Mouse (Mus musculus) olfactory bulb, adult 2 months (tissue): ENCODE measurements at regions not wholly inside any gene's neighbourhood (a gene's known extent, or its start where the extent isn't known, plus 50 kb on each side); places are given as distances from the start of the nearest gene placed in this dataset.

Source experiments
- H3K27ac ChIP-seq: fragments of 200-500 bp; 2 replicates; pipeline ENCODE4 v1.5.1; 2012; ENCODE audit warnings: low read depth, low read length; ENCODE audit not compliant: insufficient read depth
- H3K4me1 ChIP-seq: fragments of 200-500 bp; 2 replicates; pipeline ENCODE4 v1.6.1; 2012; ENCODE audit warnings: low read length; ENCODE audit not compliant: control insufficient read depth, insufficient read depth
- H3K4me3 ChIP-seq: fragments of 200-500 bp; 2 replicates; pipeline ENCODE4 v1.5.1; 2012; ENCODE audit warnings: mild to moderate bottlenecking, low read depth, low read length, moderate library complexity; ENCODE audit not compliant: insufficient read depth
- CTCF ChIP-seq: fragments of 200-500 bp; IDR thresholded peaks from 2 replicates; pipeline ENCODE4 v1.5.1; 2012; ENCODE audit warnings: low read depth, mild to moderate bottlenecking, low read length, moderate library complexity; ENCODE audit not compliant: insufficient read depth
- POLR2A ChIP-seq: fragments of 200-500 bp; IDR thresholded peaks from 2 replicates; pipeline ENCODE4 v1.6.1; 2012; ENCODE audit warnings: mild to moderate bottlenecking, low read depth, low read length, moderate library complexity; ENCODE audit not compliant: insufficient read depth
- WGBS: fragments of 180-500 bp; shearing (Covaris S2); methylation state at CpG from one replicate; pipeline ENCODE4 v1.1.7; 2018; 5-methylcytosine and 5-hydroxymethylcytosine counted together

DNA sequence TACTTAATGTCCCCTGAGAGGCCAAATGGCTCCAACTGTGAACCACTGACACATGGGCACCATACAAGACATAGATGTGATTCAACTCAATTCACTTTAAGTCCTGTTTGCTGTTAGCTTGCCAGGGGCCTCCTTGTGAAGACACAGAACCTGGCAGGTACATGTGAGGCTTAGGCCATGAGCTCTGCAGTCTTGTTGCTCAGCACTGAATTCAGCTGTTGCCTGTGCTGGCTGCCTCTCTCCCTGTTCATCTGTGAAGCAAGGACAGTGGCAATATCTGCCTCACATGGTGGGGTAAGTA is 209.3 kb downstream of the Qk start:
- TF ChIP-seq CTCF = no peak
- TF ChIP-seq POLR2A = no peak
- Histone ChIP-seq H3K4me1 (peaks cover under 1% of the 10 kb centered on the region; the same call in 1 of the 2 replicates), H3K27ac (no peak overlapping the region), H3K4me3 (no peak overlapping the region)

DNA sequence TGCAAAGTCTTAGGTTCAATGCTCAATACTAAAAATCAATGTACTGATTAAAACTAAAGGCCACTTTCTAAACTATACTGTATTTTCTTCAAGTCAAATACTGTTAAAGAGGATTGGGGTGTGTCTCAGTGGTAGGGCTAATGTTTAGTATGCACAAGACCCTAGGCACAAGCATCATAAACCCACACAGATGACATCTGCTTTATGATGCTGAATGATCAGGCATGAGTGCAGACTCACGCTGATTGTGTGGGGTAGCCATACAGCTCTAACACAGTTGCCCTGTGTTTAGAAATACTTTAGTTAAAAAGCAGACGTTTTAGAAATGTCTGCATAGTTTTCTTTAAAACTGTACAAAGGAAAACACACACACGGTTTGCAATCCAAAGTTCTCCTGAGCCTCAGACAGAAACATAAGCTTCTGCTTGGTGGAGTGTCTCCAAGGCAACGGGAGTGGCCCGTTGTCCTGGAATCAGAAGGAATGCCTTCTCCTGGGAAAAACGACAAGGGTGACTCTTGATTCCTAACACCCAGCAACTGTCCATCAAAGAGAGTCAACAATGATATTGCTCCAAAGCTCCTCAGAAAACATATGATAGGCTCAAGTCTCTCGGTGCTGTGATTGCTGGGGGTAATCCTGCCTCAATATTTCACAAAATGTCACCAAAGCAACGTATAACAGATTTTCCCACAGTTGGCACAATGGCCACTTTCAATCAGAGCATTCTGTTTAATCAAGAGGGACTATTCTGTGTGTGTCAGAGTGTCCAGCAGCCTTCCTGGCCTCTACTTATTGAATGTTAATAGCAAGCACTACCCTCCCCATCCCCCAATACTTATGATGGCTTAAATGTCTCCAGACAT is 209.9 kb downstream of the Qk start:
- Histone ChIP-seq H3K4me3 (no peak overlapping the region), H3K4me1 (peaks cover 2% of the 10 kb centered on the region; the same call in 1 of the 2 replicates), H3K27ac (no peak overlapping the region)
- TF ChIP-seq POLR2A = no peak
- no peak for TF ChIP-seq CTCF
- WGBS = 34% methylated on average over 8 of the region's 8 CpGs

DNA sequence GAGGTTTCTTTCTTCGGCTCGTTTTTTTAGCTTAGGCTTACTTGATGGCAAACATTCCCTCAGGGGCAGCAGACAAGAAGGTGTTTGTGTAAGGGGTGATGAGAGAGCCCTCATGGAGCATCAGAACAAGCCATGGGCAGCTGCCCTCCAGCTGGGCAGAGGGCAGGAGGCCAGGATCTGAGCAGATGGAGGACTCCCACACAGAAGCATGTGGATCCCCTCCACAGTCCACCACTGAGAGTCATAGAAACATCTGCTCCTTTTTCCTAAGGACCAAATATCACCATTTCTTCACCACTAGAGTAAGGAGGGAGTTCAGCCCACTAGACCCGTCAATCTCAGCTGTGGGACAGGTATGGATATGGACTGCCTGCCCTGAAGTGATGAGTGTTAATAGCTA is 214.4 kb downstream of the Qk start:
- no peak for TF ChIP-seq POLR2A
- TF ChIP-seq CTCF = no peak
- no peak overlapping the region for H3K27ac ChIP-seq
- peaks cover 2% of the 10 kb centered on the region; the same call in 1 of the 2 replicates for H3K4me1 ChIP-seq
- no peak overlapping the region for H3K4me3 ChIP-seq
- 44% methylated on average over 3 of the region's 3 CpGs for WGBS

DNA sequence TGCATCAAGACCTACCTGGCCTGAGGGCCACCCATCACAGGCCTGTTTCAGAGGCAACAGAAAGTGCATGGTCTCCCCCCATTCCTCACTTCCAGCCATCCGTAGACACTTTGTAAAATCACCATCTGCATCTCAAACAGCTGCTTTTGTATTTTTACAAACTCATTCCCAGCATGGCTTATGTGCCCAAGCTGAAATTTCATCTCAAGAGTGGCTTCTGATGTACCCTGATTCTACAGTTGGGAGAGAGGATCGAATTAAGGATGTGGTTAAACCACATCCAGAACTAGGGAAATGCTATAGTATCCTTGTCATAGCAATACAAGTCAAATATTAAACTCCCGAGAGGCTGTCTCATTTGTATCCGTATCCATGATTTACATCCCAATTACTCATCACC is 221.5 kb downstream of the Qk start:
- Histone ChIP-seq H3K27ac (no peak overlapping the region), H3K4me3 (no peak overlapping the region), H3K4me1 (0 out of 2 replicates have a peak, but pooled peaks cover 2% of the 10 kb centered on the region)
- WGBS = 79% methylated on average over 4 of the region's 4 CpGs
- TF ChIP-seq CTCF (no peak), POLR2A (no peak)

DNA sequence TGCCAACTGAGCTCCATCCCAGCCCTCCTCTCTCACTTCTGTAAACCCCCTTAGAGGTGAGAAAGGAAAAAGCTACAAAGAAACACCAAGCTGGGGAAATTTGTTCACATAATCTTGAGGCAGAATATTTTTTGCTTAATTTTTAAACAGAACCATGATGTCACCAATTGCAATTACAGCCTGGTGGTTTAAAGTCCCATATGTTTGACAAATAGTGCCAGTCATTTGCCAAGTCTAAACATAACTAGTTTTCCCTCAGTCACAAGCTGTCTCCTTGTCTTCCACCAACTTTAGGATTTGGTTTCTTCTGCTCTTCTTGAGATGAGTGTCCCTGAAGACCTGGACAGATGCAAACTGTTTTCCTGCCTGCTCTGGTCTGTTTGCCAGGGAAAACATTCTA is 222.0 kb downstream of the Qk start:
- Histone ChIP-seq H3K4me1 (0 out of 2 replicates have a peak, but pooled peaks cover 2% of the 10 kb centered on the region), H3K4me3 (no peak overlapping the region), H3K27ac (no peak overlapping the region)
- TF ChIP-seq CTCF (no peak), POLR2A (no peak)

DNA sequence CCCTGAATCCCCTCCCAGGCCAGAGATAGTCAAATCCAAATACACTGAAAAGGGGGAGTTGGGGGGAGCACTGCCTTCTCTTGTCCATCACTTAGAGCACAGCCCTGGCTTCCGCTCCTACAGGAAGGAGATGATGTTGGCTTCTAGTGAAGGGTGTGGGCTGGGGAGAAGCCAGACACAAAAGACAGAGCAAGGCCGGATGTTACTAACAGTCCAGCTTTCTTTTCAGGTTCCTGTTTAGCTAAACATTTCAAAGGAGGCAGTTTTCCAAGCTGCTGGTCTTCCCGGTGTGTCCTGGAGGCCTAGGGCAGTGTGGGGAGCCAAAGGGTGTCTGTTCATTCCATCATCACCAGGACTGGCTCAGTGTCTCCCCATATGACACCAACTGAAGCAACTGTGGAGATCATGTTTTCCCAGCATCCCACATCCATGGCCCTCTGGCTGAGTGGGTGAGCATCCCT is 223.8 kb downstream of the Qk start:
- WGBS = 78% methylated on average over 3 of the region's 3 CpGs
- Histone ChIP-seq H3K4me1 (0 out of 2 replicates have a peak, but pooled peaks cover 2% of the 10 kb centered on the region), H3K27ac (no peak overlapping the region), H3K4me3 (no peak overlapping the region)
- TF ChIP-seq CTCF (no peak), POLR2A (no peak)

DNA sequence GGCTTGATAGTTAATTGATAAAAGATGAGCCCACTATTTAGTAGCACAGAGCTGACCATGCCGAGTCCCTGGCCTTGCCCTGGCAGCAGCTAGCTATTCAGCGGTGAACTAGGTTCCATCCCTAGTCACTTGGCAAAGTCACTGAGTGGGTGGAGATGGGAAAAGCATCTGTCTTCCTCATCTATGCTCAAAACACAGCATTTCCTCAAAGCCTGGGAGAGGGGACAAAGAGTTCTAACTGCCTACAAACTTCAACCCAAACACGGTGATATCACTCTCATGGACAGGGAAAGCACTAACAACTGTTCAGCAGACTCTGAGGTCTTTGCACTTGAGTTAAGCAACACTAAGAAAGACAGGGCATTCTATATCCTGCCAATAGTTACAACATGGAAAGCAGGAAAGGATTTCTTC is 225.5 kb downstream of the Qk start:
- Histone ChIP-seq H3K4me1 (0 out of 2 replicates have a peak, but pooled peaks cover 2% of the 10 kb centered on the region), H3K4me3 (no peak overlapping the region), H3K27ac (no peak overlapping the region)
- 67% methylated on average over 3 of the region's 3 CpGs for WGBS
- TF ChIP-seq POLR2A (no peak), CTCF (no peak)

DNA sequence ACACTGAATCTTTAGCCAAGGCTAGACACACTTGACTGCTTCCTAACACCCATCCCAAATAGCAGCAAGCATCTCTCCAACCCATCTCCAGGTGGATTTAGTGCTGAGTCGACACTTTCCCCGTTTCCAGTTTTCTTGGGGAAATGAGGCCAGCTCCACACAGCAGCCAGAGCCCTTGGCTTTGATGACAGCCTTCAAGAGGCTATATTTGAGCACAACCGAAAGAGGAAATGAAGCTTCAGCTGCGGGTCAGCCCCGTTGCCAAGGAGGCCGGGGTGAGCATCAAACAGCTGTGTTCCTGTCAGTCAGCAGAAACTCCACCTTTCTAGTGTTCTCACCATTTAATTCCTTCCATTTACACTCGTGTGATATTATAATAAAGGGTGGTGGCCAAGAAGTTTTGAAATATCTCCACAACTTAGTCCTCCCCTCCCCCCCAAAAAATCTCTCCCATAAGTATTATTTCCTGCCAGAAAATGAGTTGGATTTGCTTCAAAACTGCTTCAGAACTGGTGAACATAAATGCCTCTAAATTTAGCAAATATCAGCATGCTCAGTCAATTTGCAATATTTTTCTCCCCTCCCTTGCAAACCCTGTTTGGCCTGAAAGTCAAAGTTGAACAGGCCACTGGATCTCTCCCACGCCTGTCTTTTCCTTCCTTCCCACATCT is 226.1 kb downstream of the Qk start:
- 66% methylated on average over 8 of the region's 8 CpGs for WGBS
- no peak for TF ChIP-seq CTCF
- no peak for TF ChIP-seq POLR2A
- Histone ChIP-seq H3K4me1 (0 out of 2 replicates have a peak, but pooled peaks cover 2% of the 10 kb centered on the region), H3K27ac (no peak overlapping the region), H3K4me3 (no peak overlapping the region)

DNA sequence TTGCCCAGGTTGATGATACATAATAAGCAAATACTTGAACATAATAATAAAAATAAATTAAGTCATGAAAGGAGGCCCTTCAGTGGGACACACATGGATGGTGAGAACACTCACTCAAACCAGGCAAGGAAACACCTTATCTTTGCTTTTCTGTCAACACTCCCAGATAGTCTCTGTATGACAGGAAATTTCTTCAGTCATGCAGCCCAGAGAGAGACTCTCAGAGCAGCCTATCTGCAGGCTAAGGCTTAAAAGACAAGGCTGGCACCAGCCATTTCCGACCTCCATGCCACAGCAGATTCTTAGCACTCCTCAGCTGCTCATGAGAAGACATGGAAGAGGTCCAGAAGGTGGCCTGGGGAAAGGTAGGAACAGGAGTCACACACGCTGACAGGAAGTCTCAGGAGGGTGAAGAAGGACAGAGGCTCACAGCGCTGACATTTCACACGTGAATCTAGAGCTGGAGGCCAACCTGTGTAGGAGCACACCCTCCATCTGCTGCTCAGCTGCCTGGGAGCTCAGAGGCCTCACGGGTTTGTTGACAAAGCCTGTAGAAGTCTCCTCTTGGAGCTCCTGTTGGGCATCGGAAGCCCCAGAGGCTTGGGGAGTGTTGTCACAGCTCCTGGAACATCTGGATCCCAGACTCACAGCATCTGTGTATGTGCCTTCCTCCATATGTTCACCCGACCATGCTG is 232.3 kb downstream of the Qk start:
- no peaks in the 10 kb centered on the region for H3K4me1 ChIP-seq
- no peak overlapping the region for H3K4me3 ChIP-seq
- WGBS = 94% methylated on average over 7 of the region's 7 CpGs
- TF ChIP-seq POLR2A (no peak), CTCF (no peak)
- no peak overlapping the region for H3K27ac ChIP-seq
